Mouse (Mus musculus): Measurements from ENCODE around the gene Cebpg. TPM values are rescaled to one million over a fixed set of nuclear protein-coding genes. Genes with fewer than 3 reads are reported as not detected.

Gene Cebpg
- polyA plus RNA-seq, 1 experiment = 25.8 TPM

DNA sequence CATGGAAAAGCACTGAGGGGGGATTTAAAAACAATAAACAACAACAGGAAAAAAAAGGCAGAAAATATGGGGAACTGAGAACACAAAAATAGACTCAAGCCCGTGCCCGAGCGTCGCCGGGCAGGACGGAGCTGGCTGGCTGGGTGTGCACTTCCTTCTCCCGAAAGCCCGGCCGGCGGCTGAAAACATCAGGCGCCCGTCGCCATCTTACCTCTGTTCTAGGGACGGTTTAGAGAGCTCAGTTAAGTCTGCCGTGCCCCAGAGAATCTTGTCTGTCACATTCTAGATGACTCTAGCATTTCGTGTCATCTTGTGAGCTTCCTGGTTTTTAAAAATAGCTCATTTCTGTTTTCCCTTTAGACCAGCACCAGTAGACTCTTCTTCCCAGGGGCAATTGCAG lies 27.8 kb downstream of the Cebpg start:
- no peak overlapping the region for H3K4me3 ChIP-seq (ENCODE audit: insufficient read depth, low read length)
- peak overlapping the region; percentile 12; the same call in 1 of the 2 replicates for H3K27ac ChIP-seq (ENCODE audit: insufficient read depth, low read length)
- no peak for TF ChIP-seq POLR2A (IDR thresholded peaks at IDR 0.05; ENCODE audit: extremely low read depth, insufficient read depth, low read length)
- no peak for TF ChIP-seq CTCF (IDR thresholded peaks at IDR 0.05; ENCODE audit: extremely low read depth, insufficient read depth, low read length)
- peaks cover 12% of the 10 kb centered on the region; the same call in 1 of the 2 replicates for H3K4me1 ChIP-seq (ENCODE audit: control insufficient read depth, insufficient read depth, low read length)

DNA sequence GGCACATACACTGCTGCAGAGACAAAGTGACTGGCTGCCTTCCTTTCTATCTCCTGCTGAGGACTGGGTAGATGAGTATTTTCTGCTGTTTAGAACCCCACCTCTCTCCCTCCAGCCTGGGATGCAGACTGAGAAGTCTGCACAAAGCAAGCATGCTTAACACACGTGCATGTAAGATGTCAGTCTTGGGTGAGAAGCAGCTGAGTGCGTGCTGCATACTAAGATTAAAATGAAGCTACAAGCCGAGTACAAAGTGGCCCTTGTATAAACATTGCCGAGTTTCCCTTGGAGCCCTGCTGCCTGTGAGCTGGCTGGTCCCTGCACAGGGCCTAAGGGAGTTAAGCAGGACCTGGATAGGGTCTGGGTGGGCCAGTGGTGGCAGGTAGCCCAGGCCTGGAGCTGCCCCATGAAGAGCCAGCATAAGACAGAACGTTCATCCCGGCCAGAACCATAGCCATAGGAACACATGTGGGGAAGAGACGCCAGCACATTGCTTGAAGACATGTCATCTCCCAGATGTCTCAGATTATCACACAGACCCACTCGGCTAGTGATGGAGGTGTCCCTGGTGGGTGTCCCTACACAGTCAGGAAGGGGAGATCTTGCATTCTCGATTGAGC lies 28.5 kb downstream of the Cebpg start:
- H3K27ac ChIP-seq (ENCODE audit: insufficient read depth, low read length) = peak overlapping the region; percentile 64
- no peak for TF ChIP-seq CTCF (IDR thresholded peaks at IDR 0.05; ENCODE audit: extremely low read depth, insufficient read depth, low read length)
- TF ChIP-seq POLR2A (IDR thresholded peaks at IDR 0.05; ENCODE audit: extremely low read depth, insufficient read depth, low read length) = no peak
- no peak overlapping the region for H3K4me3 ChIP-seq (ENCODE audit: insufficient read depth, low read length)
- peaks cover 12% of the 10 kb centered on the region; the same call in 1 of the 2 replicates for H3K4me1 ChIP-seq (ENCODE audit: control insufficient read depth, insufficient read depth, low read length)

DNA sequence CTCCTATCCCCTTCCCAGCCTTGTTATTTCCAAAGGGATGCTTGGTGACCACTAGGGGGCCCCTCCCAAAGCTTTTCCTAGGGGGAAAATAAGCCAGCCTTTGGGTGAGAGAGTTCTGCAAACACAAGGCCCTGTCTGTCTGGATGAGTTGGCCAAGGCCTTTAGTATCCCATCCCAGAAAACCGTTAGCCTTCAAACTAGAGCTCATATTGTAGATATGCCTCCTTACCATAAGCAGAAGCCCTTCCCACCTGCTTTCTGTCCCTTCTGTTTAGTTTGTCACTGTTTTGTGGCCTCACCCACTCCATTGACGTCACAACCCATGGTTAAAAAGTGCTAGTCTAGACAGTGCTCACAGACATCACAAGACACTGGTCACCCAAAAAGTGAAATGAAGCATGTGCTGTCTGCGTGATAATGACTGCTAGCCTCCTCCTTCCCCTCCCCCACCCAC lies 29.5 kb downstream of the Cebpg start:
- Histone ChIP-seq H3K4me1 (ENCODE audit: control insufficient read depth, insufficient read depth, low read length) (peaks cover 12% of the 10 kb centered on the region; the same call in 1 of the 2 replicates), H3K27ac (ENCODE audit: insufficient read depth, low read length) (no peak overlapping the region), H3K4me3 (ENCODE audit: insufficient read depth, low read length) (no peak overlapping the region)
- TF ChIP-seq POLR2A (IDR thresholded peaks at IDR 0.05; ENCODE audit: extremely low read depth, insufficient read depth, low read length) (no peak), CTCF (IDR thresholded peaks at IDR 0.05; ENCODE audit: extremely low read depth, insufficient read depth, low read length) (peak; percentile 42)

DNA sequence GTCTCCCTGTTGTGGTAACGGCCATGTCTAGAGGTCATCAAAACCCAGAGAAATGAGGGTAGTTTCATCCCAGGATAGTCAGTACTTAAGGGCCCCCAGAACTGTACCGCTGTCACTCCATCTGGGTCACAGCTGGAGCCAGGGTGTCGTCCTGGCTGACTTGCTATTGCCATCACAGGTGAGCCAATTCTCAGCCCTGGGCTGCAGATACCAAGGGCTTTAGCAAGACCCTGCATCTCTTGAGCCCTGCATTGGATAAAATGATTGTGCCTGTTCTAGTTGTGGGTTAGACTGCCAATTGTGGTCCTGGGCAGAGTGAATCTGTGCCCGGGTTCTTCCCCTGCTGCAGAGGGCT lies 30.1 kb downstream of the Cebpg start:
- H3K4me1 ChIP-seq (ENCODE audit: control insufficient read depth, insufficient read depth, low read length) = peaks cover 12% of the 10 kb centered on the region; the same call in 1 of the 2 replicates
- no peak overlapping the region for H3K4me3 ChIP-seq (ENCODE audit: insufficient read depth, low read length)
- no peak overlapping the region for H3K27ac ChIP-seq (ENCODE audit: insufficient read depth, low read length)
- TF ChIP-seq CTCF (IDR thresholded peaks at IDR 0.05; ENCODE audit: extremely low read depth, insufficient read depth, low read length) (no peak), POLR2A (IDR thresholded peaks at IDR 0.05; ENCODE audit: extremely low read depth, insufficient read depth, low read length) (no peak)

DNA sequence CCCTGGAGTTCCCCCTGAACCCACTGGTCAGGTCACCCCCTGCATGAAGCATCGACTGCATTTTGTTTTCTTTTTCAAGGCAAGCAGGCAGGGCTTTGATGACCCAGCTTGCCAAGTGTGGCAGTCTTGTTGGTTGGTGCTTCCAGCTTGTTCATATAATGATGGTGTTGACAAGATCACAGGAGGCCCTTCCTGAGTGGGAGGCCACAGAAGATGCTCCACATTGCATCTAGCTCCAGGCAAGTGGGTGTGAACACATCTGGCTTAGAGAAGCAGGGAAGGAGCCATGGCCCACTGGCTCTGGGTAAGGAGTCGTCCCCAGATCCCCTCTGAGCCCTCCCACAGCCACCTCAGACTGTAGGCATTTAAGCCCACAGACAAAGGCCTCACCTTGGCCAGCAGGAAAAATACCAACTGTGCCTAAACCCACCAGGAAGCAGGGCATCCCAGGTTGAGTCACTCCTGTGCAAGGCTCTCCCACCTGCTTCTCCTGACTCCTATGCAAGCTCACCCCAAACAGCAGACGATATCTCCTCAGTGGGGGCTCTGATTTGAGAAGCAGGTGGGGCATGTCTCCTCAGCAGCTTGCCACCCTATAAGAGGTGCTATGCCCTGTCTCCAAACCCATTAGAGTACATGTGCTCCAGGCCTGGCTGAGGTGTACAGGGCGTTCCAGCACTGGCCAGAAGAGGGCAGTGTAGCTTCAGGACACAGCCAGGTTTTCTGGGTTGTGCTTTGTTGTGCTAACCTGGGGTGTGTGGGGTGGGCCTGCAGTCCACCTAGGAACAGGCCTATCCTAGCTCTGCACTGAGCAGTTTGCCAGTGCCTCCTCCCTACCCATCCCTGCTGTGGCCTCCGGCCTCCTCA lies 30.7 kb downstream of the Cebpg start:
- H3K27ac ChIP-seq (ENCODE audit: insufficient read depth, low read length) = no peak overlapping the region
- H3K4me3 ChIP-seq (ENCODE audit: insufficient read depth, low read length) = no peak overlapping the region
- H3K4me1 ChIP-seq (ENCODE audit: control insufficient read depth, insufficient read depth, low read length) = peaks cover 12% of the 10 kb centered on the region; the same call in 1 of the 2 replicates
- TF ChIP-seq POLR2A (IDR thresholded peaks at IDR 0.05; ENCODE audit: extremely low read depth, insufficient read depth, low read length) (no peak), CTCF (IDR thresholded peaks at IDR 0.05; ENCODE audit: extremely low read depth, insufficient read depth, low read length) (peak; percentile 90)

DNA sequence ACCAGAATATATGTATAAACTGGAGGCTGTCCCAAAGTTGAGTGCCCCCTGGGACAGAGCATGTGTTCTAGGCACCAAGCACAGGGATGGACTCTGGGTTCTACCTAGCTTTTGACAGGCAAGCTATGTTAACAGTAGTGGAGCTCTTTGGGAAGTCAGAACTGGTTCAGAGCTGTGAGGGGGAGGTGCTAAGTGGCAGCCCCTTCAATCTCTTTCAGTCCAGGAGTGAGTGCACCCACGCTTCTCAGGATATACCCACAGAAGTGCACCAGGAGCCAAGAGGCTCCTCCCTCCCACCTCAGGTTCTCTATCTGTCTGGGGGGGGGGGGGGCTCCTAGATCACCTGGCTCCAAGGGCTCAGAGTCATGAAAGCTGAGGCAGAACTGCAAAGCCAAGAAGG lies 31.9 kb downstream of the Cebpg start:
- Histone ChIP-seq H3K4me1 (ENCODE audit: control insufficient read depth, insufficient read depth, low read length) (peaks cover 12% of the 10 kb centered on the region; the same call in 1 of the 2 replicates), H3K4me3 (ENCODE audit: insufficient read depth, low read length) (no peak overlapping the region), H3K27ac (ENCODE audit: insufficient read depth, low read length) (no peak overlapping the region)

DNA sequence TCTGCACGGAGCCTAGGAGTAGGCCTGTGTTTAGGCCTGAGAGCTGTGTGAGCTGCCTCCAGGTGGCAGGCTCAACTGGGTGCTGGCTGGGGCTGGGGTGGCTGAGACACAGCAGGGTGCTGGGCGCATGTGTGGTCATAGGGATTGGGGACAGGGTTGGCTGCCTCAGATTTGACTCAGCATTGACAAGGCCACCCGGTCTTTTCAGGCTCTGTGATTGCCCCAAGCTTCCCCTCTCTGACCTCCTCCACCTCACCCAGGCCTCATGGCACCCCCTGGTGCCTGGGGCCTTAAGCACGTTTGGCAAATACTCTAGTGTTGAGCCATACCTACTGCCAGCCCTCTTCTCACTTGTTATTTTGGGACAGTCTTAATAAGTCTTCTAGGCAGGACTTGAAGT lies 33.1 kb downstream of the Cebpg start:
- Histone ChIP-seq H3K4me1 (ENCODE audit: control insufficient read depth, insufficient read depth, low read length) (peaks cover 9% of the 10 kb centered on the region; the same call in 1 of the 2 replicates), H3K27ac (ENCODE audit: insufficient read depth, low read length) (no peak overlapping the region), H3K4me3 (ENCODE audit: insufficient read depth, low read length) (no peak overlapping the region)
- TF ChIP-seq POLR2A (IDR thresholded peaks at IDR 0.05; ENCODE audit: extremely low read depth, insufficient read depth, low read length) = no peak
- no peak for TF ChIP-seq CTCF (IDR thresholded peaks at IDR 0.05; ENCODE audit: extremely low read depth, insufficient read depth, low read length)

More for the DNA sequence above, 31.9 kb downstream of the Cebpg start:
- no peak for TF ChIP-seq CTCF (IDR thresholded peaks at IDR 0.05; ENCODE audit: extremely low read depth, insufficient read depth, low read length)
- TF ChIP-seq POLR2A (IDR thresholded peaks at IDR 0.05; ENCODE audit: extremely low read depth, insufficient read depth, low read length) = no peak

DNA sequence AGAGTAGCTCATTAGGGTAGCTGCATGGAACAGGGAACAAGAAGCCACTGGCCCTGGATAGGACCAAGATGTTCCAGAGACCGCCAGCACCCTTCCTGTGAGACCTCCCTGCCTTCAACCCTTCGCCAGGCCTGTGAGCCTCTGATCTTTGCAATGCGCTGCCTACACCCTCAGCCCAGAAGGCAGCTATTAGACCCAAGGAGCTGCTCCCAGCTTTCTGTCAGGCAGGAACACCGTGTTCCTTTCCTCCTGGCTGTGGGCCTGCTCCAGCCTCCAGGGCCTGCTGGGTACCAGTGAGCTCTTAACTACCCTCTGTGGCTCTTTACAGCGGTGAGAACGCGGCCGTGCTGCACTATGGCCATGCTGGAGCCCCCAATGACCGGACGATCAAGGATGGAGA lies 35.0 kb downstream of the Cebpg start:
- TF ChIP-seq POLR2A (IDR thresholded peaks at IDR 0.05; ENCODE audit: extremely low read depth, insufficient read depth, low read length) = no peak
- TF ChIP-seq CTCF (IDR thresholded peaks at IDR 0.05; ENCODE audit: extremely low read depth, insufficient read depth, low read length) = no peak
- Histone ChIP-seq H3K4me3 (ENCODE audit: insufficient read depth, low read length) (no peak overlapping the region), H3K4me1 (ENCODE audit: control insufficient read depth, insufficient read depth, low read length) (no peaks in the 10 kb centered on the region), H3K27ac (ENCODE audit: insufficient read depth, low read length) (no peak overlapping the region)

DNA sequence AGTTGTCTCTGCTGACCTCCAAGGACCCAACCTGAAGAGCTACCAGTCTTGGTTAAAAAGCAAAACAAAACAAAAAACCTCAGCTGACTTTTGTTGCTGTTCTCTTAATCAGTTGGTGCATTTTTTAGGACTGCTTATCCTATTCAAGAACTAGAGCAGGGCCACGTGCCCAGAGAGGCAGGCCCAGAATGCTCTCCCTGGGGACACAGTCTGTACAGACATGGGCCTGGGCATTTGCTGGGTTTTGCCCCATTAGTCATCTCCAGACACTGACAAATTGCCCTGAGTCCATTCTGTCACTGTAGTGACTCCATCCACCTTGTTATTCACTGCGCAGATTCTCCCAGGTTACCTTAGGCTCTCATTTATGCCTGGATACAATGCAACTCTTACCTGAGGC lies 41.1 kb downstream of the Cebpg start:
- no peak for TF ChIP-seq CTCF (IDR thresholded peaks at IDR 0.05; ENCODE audit: extremely low read depth, insufficient read depth, low read length)
- no peak for TF ChIP-seq POLR2A (IDR thresholded peaks at IDR 0.05; ENCODE audit: extremely low read depth, insufficient read depth, low read length)

More for the DNA sequence above, 41.1 kb downstream of the Cebpg start:
- no peaks in the 10 kb centered on the region for H3K4me1 ChIP-seq (ENCODE audit: control insufficient read depth, insufficient read depth, low read length)
- H3K27ac ChIP-seq (ENCODE audit: insufficient read depth, low read length) = no peak overlapping the region
- no peak overlapping the region for H3K4me3 ChIP-seq (ENCODE audit: insufficient read depth, low read length)

Measured in cortical plate, adult 2 months (tissue).